Mouse (Mus musculus) testis, postnatal 10 days (tissue): ENCODE results near the gene Slc5a10.
"Not testable (repeated sequence)": the region's sequence is repeated elsewhere in the genome, so short reads cannot be mapped to it uniquely, and the experiment has no call there.

Experiments used
- DNase-seq: peaks from one replicate; pipeline ENCODE4 v3.0.0; 2021; ENCODE audit warnings: low spot score

Slc5a10 gene

GRCm38 (mm10) chr11:61649163-61649580, 71.5 kb downstream of the Slc5a10 start:
- DNase-seq, result no peak

GRCm38 (mm10) chr11:61648749-61649115, 71.9 kb downstream of the Slc5a10 start:
- DNase-seq, result no peak

GRCm38 (mm10) chr11:61647956-61648748, 72.5 kb downstream of the Slc5a10 start:
- DNase-seq, result no peak

- no peak for DNase-seq
Observed at GRCm38 (mm10) chr11:61647110-61647910, 73.3 kb downstream of the Slc5a10 start.

GRCm38 (mm10) chr11:61646499-61647039, 74.1 kb downstream of the Slc5a10 start:
- DNase-seq, result no peak

- DNase-seq, result no peak
Observed at GRCm38 (mm10) chr11:61645357-61645857, 75.2 kb downstream of the Slc5a10 start.

GRCm38 (mm10) chr11:61644576-61645326, 75.9 kb downstream of the Slc5a10 start:
- DNase-seq, result no peak

GRCm38 (mm10) chr11:61643184-61643961, 77.3 kb downstream of the Slc5a10 start:
- no peak for DNase-seq

GRCm38 (mm10) chr11:61642106-61642505, 78.5 kb downstream of the Slc5a10 start:
- no peak for DNase-seq

GRCm38 (mm10) chr11:61640585-61640984, 80.0 kb downstream of the Slc5a10 start:
- peak; percentile 51 for DNase-seq

- no peak for DNase-seq
Observed at GRCm38 (mm10) chr11:61639601-61640177, 80.9 kb downstream of the Slc5a10 start.

GRCm38 (mm10) chr11:61638764-61639536, 81.7 kb downstream of the Slc5a10 start:
- DNase-seq, result no peak

GRCm38 (mm10) chr11:61637856-61638255, 82.8 kb downstream of the Slc5a10 start:
- DNase-seq, result no peak

GRCm38 (mm10) chr11:61637413-61637812, 83.2 kb downstream of the Slc5a10 start:
- no peak for DNase-seq

GRCm38 (mm10) chr11:61636309-61636708, 84.3 kb downstream of the Slc5a10 start:
- DNase-seq, result not testable (repeated sequence)

GRCm38 (mm10) chr11:61629621-61630020, 91.0 kb downstream of the Slc5a10 start:
- no peak for DNase-seq

- no peak for DNase-seq
Observed at GRCm38 (mm10) chr11:61626509-61626908, 94.1 kb downstream of the Slc5a10 start.

- DNase-seq, result no peak
Observed at GRCm38 (mm10) chr11:61625136-61625535, 95.5 kb downstream of the Slc5a10 start.
